Mouse (Mus musculus) kidney, postnatal 0 days (tissue): Measurements from ENCODE around the gene Tprg. TPM values are rescaled to one million over a fixed set of nuclear protein-coding genes. Genes with fewer than 3 reads are reported as not detected.
A peak's percentile ranks its signal among the peaks of the same experiment; 100 is the strongest.

ENCODE experiments used
- ATAC-seq: fragments of 200-750 bp; cut with Nextera tagmentation; replicated peaks from 2 replicates; pipeline ENCODE4 v1.8.0; 2017; ENCODE audit warnings: low read depth, moderate number of reproducible peaks, moderate TSS enrichment, moderate library complexity; ENCODE audit not compliant: low FRiP score
- DNase-seq: peaks from one replicate; pipeline ENCODE4 v3.0.0-alpha.2; 2016; ENCODE audit warnings: low spot score
- H3K27ac ChIP-seq: fragments of 300-500 bp; sonication (generic); 2 replicates; pipeline ENCODE4 v1.5.1; 2014; ENCODE audit warnings: mild to moderate bottlenecking
- H3K27me3 ChIP-seq: fragments of 300-500 bp; sonication (generic); 2 replicates; pipeline ENCODE4 v1.6.1; 2014; ENCODE audit warnings: low read length, mixed read lengths; ENCODE audit not compliant: insufficient read depth
- H3K36me3 ChIP-seq: fragments of 300-500 bp; sonication (generic); 2 replicates; pipeline ENCODE4 v1.6.1; 2014; ENCODE audit warnings: low read length, mixed read lengths; ENCODE audit not compliant: insufficient read depth
- H3K4me1 ChIP-seq: fragments of 300-500 bp; sonication (generic); replicated peaks from 2 replicates; pipeline ENCODE4 v1.6.1; 2014; ENCODE audit warnings: antibody characterized with exemption, low read length, mixed read lengths; ENCODE audit not compliant: insufficient read depth
- H3K4me2 ChIP-seq: fragments of 300-500 bp; sonication (generic); 2 replicates; pipeline ENCODE4 v1.6.1; 2014; ENCODE audit warnings: mild to moderate bottlenecking, low read length, moderate library complexity, mixed read lengths
- H3K4me3 ChIP-seq: fragments of 300-500 bp; sonication (generic); replicated peaks from 2 replicates; pipeline ENCODE4 v1.5.1; 2014; ENCODE audit warnings: low read depth, low read length
- H3K9ac ChIP-seq: fragments of 300-500 bp; sonication (generic); 2 replicates; pipeline ENCODE4 v1.6.1; 2014; ENCODE audit warnings: low read depth, low read length
- H3K9me3 ChIP-seq: fragments of 300-500 bp; sonication (generic); replicated peaks from 2 replicates; pipeline ENCODE4 v1.6.1; 2016; ENCODE audit warnings: low read length, inconsistent platforms, mixed read lengths
- CTCF ChIP-seq: IDR thresholded peaks from 2 replicates; pipeline ENCODE4 v1.5.1; 2016; ENCODE audit warnings: antibody characterized with exemption, low read depth, mild to moderate bottlenecking, moderate library complexity
- WGBS: fragments of 180-500 bp; shearing (Covaris S2); extraction: QIAGEN DNeasy Blood & Tissue Kit; methylation state at CpG from one replicate; pipeline ENCODE4 v1.1.7; 2014; 5-methylcytosine and 5-hydroxymethylcytosine counted together
- polyA plus RNA-seq: library from polyadenylated mRNA; unstranded; fragments of >200 nt; fragmentation: Nextera tagmentation; extraction: Ambion mirVana; gene quantifications from 2 replicates; pipeline ENCODE4 v1.2.1, GENCODE M21; 2015

Tprg gene
- polyA plus RNA-seq, 1 experiment from 2014 or later: 0.14 TPM

DNA sequence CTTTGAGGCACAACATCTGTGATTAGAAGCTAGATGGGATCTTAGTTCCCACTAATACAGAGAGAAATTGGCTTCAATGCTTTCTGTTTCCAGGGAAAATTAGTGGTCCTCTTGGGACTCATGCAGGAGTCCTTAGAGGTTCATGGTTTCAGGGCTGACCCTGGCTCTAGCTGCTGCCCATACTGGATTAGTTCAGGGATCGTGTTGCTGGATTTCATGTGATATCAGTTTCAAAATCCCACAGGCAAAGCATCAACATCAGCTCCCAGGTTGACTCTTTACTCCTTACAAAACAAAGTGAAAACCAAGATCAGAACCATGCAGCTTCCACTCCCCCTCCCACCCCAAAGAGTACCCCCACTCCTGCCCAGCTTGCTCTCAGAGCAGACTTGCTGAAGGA lies 127.3 kb downstream of the Tprg start:
- 18% methylated on average over 1 of the region's 1 CpGs for WGBS
- no peak for TF ChIP-seq CTCF
- H3K4me2 ChIP-seq: no peak overlapping the region
- no peaks in the 10 kb centered on the region for H3K4me1 ChIP-seq
- no peaks in the 10 kb centered on the region for H3K9me3 ChIP-seq
- ATAC-seq (no peak), DNase-seq (peak; percentile 52)
- H3K27me3 ChIP-seq: no peaks in the 10 kb centered on the region
- no peak overlapping the region for H3K9ac ChIP-seq
- no peak overlapping the region for H3K4me3 ChIP-seq
- no peaks in the 10 kb centered on the region for H3K36me3 ChIP-seq
- H3K27ac ChIP-seq: no peak overlapping the region

GRCm38 (mm10) chr16:25415186-25415585 lies 128.6 kb downstream of the Tprg start:
- no peak for DNase-seq

DNA sequence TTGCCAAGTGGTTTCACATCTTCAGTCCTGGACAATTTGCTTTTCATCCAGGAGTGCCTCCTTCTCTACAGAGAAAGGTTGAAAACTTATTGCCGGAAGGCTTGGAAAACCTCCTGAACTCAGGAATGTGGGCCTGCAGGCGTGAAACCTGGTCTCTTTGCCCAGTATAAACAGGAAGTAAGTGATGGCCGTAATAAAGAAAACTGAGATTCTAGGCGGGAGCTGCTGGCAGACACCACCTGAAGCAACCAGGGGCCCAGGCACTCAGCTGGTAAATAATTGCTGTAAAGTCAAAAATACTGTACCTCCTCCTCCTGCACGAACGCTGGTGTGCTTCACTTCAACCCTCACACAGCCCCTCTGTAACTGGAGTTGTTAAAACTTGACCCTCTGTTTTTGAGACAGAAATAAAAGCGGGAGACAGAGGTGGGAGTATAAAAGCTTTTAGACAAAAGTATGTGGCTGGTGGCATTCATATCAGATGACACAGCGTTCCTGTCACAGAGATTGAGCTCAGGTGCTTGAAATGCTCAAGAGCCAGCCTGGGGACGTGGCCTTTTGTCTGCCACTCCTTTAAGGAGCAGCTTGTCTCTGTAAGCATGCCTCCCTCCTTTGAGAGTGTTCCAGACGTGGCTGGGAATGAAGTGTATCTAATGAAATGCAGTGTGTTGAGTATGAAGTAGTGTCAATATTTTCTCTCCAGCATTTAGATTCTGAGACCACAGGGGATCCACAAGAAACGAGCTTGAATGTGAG lies 131.4 kb downstream of the Tprg start:
- no peaks in the 10 kb centered on the region for H3K27me3 ChIP-seq
- TF ChIP-seq CTCF: no peak
- H3K36me3 ChIP-seq: no peaks in the 10 kb centered on the region
- no peaks in the 10 kb centered on the region for H3K4me1 ChIP-seq
- no peak overlapping the region for H3K4me3 ChIP-seq
- no peak overlapping the region for H3K9ac ChIP-seq
- DNase-seq: peak; percentile 75
- peak overlapping the region; percentile 39; the same call in 1 of the 2 replicates for H3K27ac ChIP-seq
- ATAC-seq: peak; percentile 76
- WGBS: 10% methylated on average over 11 of the region's 11 CpGs
- H3K4me2 ChIP-seq: no peak overlapping the region; the same call in 1 of the 2 replicates
- H3K9me3 ChIP-seq: no peaks in the 10 kb centered on the region

More at GRCm38 (mm10) chr16:25415186-25415585, 128.6 kb downstream of the Tprg start:
- Histone ChIP-seq H3K9ac (no peak overlapping the region), H3K36me3 (no peaks in the 10 kb centered on the region), H3K4me3 (no peak overlapping the region), H3K9me3 (no peaks in the 10 kb centered on the region), H3K27me3 (no peaks in the 10 kb centered on the region), H3K4me2 (no peak overlapping the region), H3K4me1 (no peaks in the 10 kb centered on the region), H3K27ac (no peak overlapping the region)
- ATAC-seq: no peak
- no peak for TF ChIP-seq CTCF

DNA sequence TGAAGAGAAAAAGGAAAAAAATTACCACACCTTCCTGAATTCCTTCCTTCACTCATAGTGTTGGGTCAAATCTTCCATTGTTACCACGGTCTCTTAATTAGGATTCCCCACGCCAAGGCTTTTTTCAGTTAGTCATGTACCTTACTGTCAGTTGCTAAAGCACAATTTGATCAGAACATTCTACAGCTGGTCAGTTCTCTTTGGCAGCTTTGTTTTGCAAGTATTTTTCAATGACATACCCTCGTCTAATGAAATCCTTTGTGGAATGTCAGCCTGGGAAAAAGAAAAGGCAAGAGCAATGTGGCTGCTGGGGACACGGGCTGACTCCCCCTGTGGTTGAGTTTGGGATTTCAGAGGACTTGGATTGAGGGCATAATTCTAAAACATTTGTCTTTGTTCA lies 136.4 kb downstream of the Tprg start:
- no peak overlapping the region for H3K4me3 ChIP-seq
- no peak overlapping the region for H3K27ac ChIP-seq
- 76% methylated on average over 4 of the region's 4 CpGs for WGBS
- no peak overlapping the region for H3K4me2 ChIP-seq
- no peak for ATAC-seq
- H3K9ac ChIP-seq: no peak overlapping the region
- no peaks in the 10 kb centered on the region for H3K36me3 ChIP-seq
- H3K9me3 ChIP-seq: no peaks in the 10 kb centered on the region
- H3K27me3 ChIP-seq: no peaks in the 10 kb centered on the region
- TF ChIP-seq CTCF: no peak
- DNase-seq: no peak
- no peaks in the 10 kb centered on the region for H3K4me1 ChIP-seq

GRCm38 (mm10) chr16:25424001-25424400 lies 137.4 kb downstream of the Tprg start:
- no peak for TF ChIP-seq CTCF
- ATAC-seq: no peak
- H3K27me3 ChIP-seq: no peaks in the 10 kb centered on the region
- no peak overlapping the region for H3K9ac ChIP-seq
- no peak overlapping the region for H3K4me2 ChIP-seq
- whole genome bisulfite sequencing: 82% methylated on average over 4 of the region's 4 CpGs
- H3K36me3 ChIP-seq: no peaks in the 10 kb centered on the region
- no peaks in the 10 kb centered on the region for H3K4me1 ChIP-seq
- no peak overlapping the region for H3K4me3 ChIP-seq
- H3K9me3 ChIP-seq: no peaks in the 10 kb centered on the region
- no peak overlapping the region for H3K27ac ChIP-seq
- no peak for DNase-seq

GRCm38 (mm10) chr16:25424915-25425314 lies 138.3 kb downstream of the Tprg start:
- no peak for ATAC-seq
- DNase-seq: no peak
- H3K4me3 ChIP-seq: no peak overlapping the region
- H3K4me1 ChIP-seq: no peaks in the 10 kb centered on the region
- H3K9me3 ChIP-seq: no peaks in the 10 kb centered on the region
- no peak overlapping the region for H3K4me2 ChIP-seq
- H3K9ac ChIP-seq: no peak overlapping the region
- no peaks in the 10 kb centered on the region for H3K36me3 ChIP-seq
- TF ChIP-seq CTCF: no peak
- no peaks in the 10 kb centered on the region for H3K27me3 ChIP-seq
- 83% methylated on average over 9 of the region's 9 CpGs for WGBS
- no peak overlapping the region for H3K27ac ChIP-seq
